Mouse (Mus musculus) naive thymus-derived CD4-positive, alpha-beta T cell, adult 5 months (primary cell): ENCODE measurements around the gene Olfr642. TPM values are rescaled to one million over a fixed set of nuclear protein-coding genes. Genes with fewer than 3 reads are reported as not detected.

Experiments
- polyA plus RNA-seq: library from polyadenylated mRNA; unstranded; fragments of 100-300 nt; shearing (Covaris generic); gene quantifications from one replicate; pipeline ENCODE4 v1.2.1, GENCODE M21; 2017

The Olfr642 gene
- polyA plus RNA-seq: not detected

GRCm38 (mm10) chr7:104052566-104052965, at the start of gene Olfr642:
Gene Olfr642 (minus strand): TSS chr7:104052666.

GRCm38 (mm10) chr7:104085365-104085764, 32.9 kb upstream of the Olfr642 start, which contains the start of gene Olfr645:
Gene Olfr645 (minus strand): TSS chr7:104085465.

DNA sequence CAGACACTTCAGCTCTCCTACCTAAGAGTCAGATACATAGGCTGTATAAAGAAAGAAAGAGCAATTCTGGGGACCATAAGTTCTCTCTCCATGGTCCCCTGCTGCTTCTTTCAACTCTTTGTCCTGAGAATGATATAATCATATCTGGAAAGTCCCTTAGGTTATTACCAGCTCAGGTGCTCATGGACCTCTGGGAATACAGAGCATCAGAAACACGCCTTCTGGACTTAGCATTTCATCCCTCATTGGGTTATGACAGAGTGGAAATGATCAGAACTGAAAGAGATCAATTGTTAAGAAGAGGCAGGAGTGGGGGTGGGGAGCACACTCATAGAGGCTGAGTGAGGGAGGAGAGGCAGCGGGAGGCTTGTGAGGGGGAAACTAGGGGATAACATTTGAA, 19.3 kb upstream of the Olfr642 start, which contains the start of gene Olfr644:
TSS of gene Olfr644 (minus strand) at position 101 of the 400 bp plus-strand sequence.

DNA sequence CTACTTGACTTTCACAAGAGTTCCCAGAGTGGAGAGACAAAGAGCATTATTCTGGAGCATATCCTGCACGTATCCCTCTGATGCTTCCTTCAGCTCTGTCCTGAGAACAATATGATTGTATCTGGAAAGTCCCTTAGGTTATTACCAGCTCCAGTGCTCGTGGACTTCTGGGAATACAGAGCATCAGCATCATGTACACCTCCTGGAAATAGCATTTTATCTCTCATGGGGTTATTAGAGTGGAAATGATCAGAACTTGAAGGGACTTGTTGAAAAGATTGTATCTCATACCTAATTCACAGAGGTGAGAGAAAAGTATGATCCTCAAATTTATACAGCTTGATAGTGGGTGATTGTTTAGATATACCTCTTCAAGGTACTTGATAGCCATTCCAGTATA, 8.9 kb upstream of the Olfr642 start, which contains the start of gene 4930516K23Rik:
TSS of gene 4930516K23Rik (minus strand) at position 101 of the 400 bp plus-strand sequence.

DNA sequence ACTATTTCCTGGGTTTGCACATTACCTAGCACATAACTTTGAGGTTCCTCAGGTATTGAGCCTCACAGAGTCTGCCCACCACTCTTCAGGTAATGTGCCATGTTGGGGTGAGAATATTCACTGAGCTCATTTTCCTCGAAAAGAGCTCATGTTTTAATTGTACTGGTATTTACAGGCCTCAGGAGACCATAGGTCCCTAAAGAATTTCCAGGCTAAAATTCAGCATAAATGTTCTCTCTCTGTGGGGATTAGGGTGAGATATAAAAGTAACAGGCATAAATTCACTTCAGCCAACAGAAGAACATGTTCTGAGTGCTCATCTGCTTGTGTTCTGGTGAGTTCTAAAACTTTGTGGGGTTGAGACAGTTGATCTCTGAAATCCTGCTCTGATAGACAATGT, 17.3 kb downstream of the Olfr642 start, which contains the start of gene Olfr641:
TSS of gene Olfr641 (plus strand) at position 301 of the 400 bp plus-strand sequence.

GRCm38 (mm10) chr7:104025473-104025872, 27.0 kb downstream of the Olfr642 start, which contains the start of gene Olfr640:
Gene Olfr640 (minus strand): TSS chr7:104025573.

DNA sequence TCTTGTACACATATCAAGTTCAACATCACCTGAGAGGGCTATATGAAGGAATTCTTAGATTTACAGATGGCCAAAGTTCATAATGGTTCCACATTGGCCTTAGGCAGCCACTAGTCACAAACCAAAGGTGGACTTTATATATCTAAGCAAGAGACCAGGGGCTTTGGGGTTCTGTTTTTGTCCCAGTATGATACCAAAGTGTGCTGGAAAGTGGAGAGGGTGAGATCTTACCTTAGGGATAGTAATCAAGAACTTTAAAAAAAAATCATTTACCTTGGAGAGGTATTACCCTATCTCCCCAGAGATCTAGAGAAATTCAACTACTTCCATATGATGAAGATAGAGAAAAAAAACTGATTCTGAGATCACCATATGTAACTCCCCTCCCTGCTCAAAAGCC, 35.3 kb downstream of the Olfr642 start, which contains the start of gene Olfr639:
TSS of gene Olfr639 (minus strand) at position 101 of the 400 bp plus-strand sequence.

DNA sequence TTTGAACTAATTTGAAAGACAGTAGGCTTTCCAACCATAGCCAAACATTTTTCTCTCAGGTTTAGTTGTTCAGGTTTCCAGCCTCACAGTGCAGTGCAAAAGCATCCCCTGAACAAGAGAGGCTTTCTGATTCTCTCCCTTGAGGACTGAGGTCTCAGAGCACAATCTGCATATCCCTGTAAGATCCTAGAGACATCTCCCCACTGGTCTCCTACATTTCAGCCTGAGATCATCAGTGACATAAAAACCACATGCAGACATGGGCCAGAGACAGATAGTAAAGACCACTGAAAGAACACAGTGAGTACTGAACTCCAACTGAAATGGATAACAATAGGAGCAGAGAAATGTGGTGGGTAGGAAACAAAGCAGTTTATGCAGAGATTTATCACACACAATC, 54.0 kb downstream of the Olfr642 start, which contains the start of gene Olfr638:
TSS of gene Olfr638 (plus strand) at position 301 of the 400 bp plus-strand sequence.

Other genes with a start within 250 kb of the Olfr642 start
- not detected for gene Hbb-bt, start 238.7 kb downstream of the Olfr642 start, polyA plus RNA-seq
- 1.2 TPM for gene Hbb-bs, start 224.6 kb downstream of the Olfr642 start, polyA plus RNA-seq
- gene Hbb-bh2, start 212.1 kb downstream of the Olfr642 start, polyA plus RNA-seq: not detected
- not detected for gene Hbb-bh1, start 209.5 kb downstream of the Olfr642 start, polyA plus RNA-seq
- gene Hbb-y, start 199.4 kb downstream of the Olfr642 start, polyA plus RNA-seq: not detected
- gene Olfr66, start 166.4 kb downstream of the Olfr642 start, polyA plus RNA-seq: not detected
- gene Olfr64, start 158.2 kb downstream of the Olfr642 start, polyA plus RNA-seq: not detected
- gene Olfr65, start 149.2 kb downstream of the Olfr642 start, polyA plus RNA-seq: not detected
- not detected for gene Olfr631, start 123.8 kb downstream of the Olfr642 start, polyA plus RNA-seq
- not detected for gene Olfr632, start 118.3 kb downstream of the Olfr642 start, polyA plus RNA-seq
- gene Olfr633, start 108.2 kb downstream of the Olfr642 start, polyA plus RNA-seq: not detected
- gene Olfr635, start 81.5 kb downstream of the Olfr642 start, polyA plus RNA-seq: 0.04 TPM
- gene Olfr638, start 53.9 kb downstream of the Olfr642 start, polyA plus RNA-seq: not detected
- gene Olfr639, start 35.4 kb downstream of the Olfr642 start, polyA plus RNA-seq: 0.05 TPM
- gene Olfr640, start 27.1 kb downstream of the Olfr642 start, polyA plus RNA-seq: not detected
- gene Olfr641, start 17.2 kb downstream of the Olfr642 start, polyA plus RNA-seq: not detected
- gene 4930516K23Rik, start 8.8 kb upstream of the Olfr642 start, polyA plus RNA-seq: not detected
- gene Olfr644, start 19.2 kb upstream of the Olfr642 start, polyA plus RNA-seq: not detected
- not detected for gene Olfr645, start 32.8 kb upstream of the Olfr642 start, polyA plus RNA-seq
- not detected for gene Olfr646, start 52.2 kb upstream of the Olfr642 start, polyA plus RNA-seq
- not detected for gene Ubqln5, start 77.2 kb upstream of the Olfr642 start, polyA plus RNA-seq
- gene Olfr643, start 84.7 kb upstream of the Olfr642 start, polyA plus RNA-seq: not detected
- not detected for gene Ubqln3, start 90.6 kb upstream of the Olfr642 start, polyA plus RNA-seq
- not detected for gene Ubqlnl, start 97.9 kb upstream of the Olfr642 start, polyA plus RNA-seq
- not detected for gene Olfm5, start 112.2 kb upstream of the Olfr642 start, polyA plus RNA-seq
- not detected for gene Olfr648, start 130.7 kb upstream of the Olfr642 start, polyA plus RNA-seq
- not detected for gene Olfr649, start 143.3 kb upstream of the Olfr642 start, polyA plus RNA-seq
- 2.0 TPM for gene Trim6, start 166.1 kb upstream of the Olfr642 start, polyA plus RNA-seq
- 21.8 TPM for gene Trim34a, start 191.8 kb upstream of the Olfr642 start, polyA plus RNA-seq
- gene Trim5, start 235.4 kb upstream of the Olfr642 start, polyA plus RNA-seq: 9.6 TPM